Mouse (Mus musculus): Measurements from ENCODE around the gene Pdzk1ip1. TPM values are rescaled to one million over a fixed set of nuclear protein-coding genes. Genes with fewer than 3 reads are reported as not detected.

Pdzk1ip1 gene
- polyA plus RNA-seq (2012; rRNA removed) = 126 and 171 TPM in 2 replicates

GRCm38 (mm10) chr4:115088611-115089338, at the start of gene Pdzk1ip1:
Gene Pdzk1ip1 (plus strand): TSS chr4:115088708.
- DNase-seq = peak; percentile 64
- Histone ChIP-seq H3K4me1 (ENCODE audit: control insufficient read depth, insufficient read depth, low read length) (0 out of 2 replicates have a peak, but pooled peaks cover 2% of the 10 kb centered on the region), H3K4me3 (replicated peaks; ENCODE audit: extremely low read depth, low read depth, low read length) (peak within 1 kb of the TSS; percentile 55)
- TF ChIP-seq CTCF (IDR thresholded peaks at IDR 0.05; ENCODE audit: insufficient read depth, low read length) (no peak), POLR2A (IDR thresholded peaks at IDR 0.05; ENCODE audit: borderline replicate concordance, extremely low read depth, low read depth, low read length) (peak; percentile 61; the same call in 1 of the 2 replicates)
- 26% methylated on average over 11 of the region's 11 CpGs for WGBS

GRCm38 (mm10) chr4:115045621-115046020, 42.9 kb upstream of the Pdzk1ip1 start:
- H3K4me1 ChIP-seq (ENCODE audit: control insufficient read depth, insufficient read depth, low read length) = no peaks in the 10 kb centered on the region
- 78% methylated on average over 3 of the region's 3 CpGs for WGBS
- no peak for DNase-seq
- no peak for TF ChIP-seq POLR2A (IDR thresholded peaks at IDR 0.05; ENCODE audit: borderline replicate concordance, extremely low read depth, low read depth, low read length)
- no peak overlapping the region for H3K4me3 ChIP-seq (replicated peaks; ENCODE audit: extremely low read depth, low read depth, low read length)

- no peak for TF ChIP-seq POLR2A (IDR thresholded peaks at IDR 0.05; ENCODE audit: borderline replicate concordance, extremely low read depth, low read depth, low read length)
- TF ChIP-seq CTCF (IDR thresholded peaks at IDR 0.05; ENCODE audit: insufficient read depth, low read length) = peak; percentile 78
- Histone ChIP-seq H3K4me3 (replicated peaks; ENCODE audit: extremely low read depth, low read depth, low read length) (no peak overlapping the region), H3K4me1 (ENCODE audit: control insufficient read depth, insufficient read depth, low read length) (no peaks in the 10 kb centered on the region; the same call in 1 of the 2 replicates)
- WGBS = 5% methylated on average over 5 of the region's 5 CpGs
- peak; percentile 66 for DNase-seq
These were observed 40.8 kb upstream of the Pdzk1ip1 start for GRCm38 (mm10) chr4:115047750-115048149.

DNA sequence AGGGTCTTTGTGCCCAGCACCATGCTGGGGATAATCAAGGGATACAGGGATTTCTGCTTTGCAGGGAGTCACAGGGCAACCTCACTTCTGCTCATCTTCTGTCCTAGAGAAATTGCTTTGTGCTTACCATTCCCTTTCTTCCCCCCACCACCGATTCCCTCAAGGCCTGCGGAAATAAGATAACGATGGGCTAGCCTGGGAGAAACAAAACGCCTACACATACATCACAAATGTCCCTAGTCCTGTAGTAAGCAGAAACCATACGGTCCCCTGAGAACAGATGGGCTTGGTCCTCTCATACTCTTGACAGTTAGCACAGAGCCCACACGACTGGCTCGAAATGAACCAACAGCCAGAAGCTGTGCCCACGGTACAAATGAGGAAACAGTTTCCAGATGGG, 40.3 kb upstream of the Pdzk1ip1 start:
- Histone ChIP-seq H3K4me1 (ENCODE audit: control insufficient read depth, insufficient read depth, low read length) (no peaks in the 10 kb centered on the region; the same call in 1 of the 2 replicates), H3K4me3 (replicated peaks; ENCODE audit: extremely low read depth, low read depth, low read length) (no peak overlapping the region)
- TF ChIP-seq CTCF (IDR thresholded peaks at IDR 0.05; ENCODE audit: insufficient read depth, low read length) (no peak), POLR2A (IDR thresholded peaks at IDR 0.05; ENCODE audit: borderline replicate concordance, extremely low read depth, low read depth, low read length) (no peak)
- no peak for DNase-seq
- 56% methylated on average over 8 of the region's 8 CpGs for WGBS

GRCm38 (mm10) chr4:115051245-115051644, 37.3 kb upstream of the Pdzk1ip1 start:
- no peak for DNase-seq
- TF ChIP-seq CTCF (IDR thresholded peaks at IDR 0.05; ENCODE audit: insufficient read depth, low read length) (no peak), POLR2A (IDR thresholded peaks at IDR 0.05; ENCODE audit: borderline replicate concordance, extremely low read depth, low read depth, low read length) (no peak)
- H3K4me3 ChIP-seq (replicated peaks; ENCODE audit: extremely low read depth, low read depth, low read length) = no peak overlapping the region
- no peaks in the 10 kb centered on the region; the same call in 1 of the 2 replicates for H3K4me1 ChIP-seq (ENCODE audit: control insufficient read depth, insufficient read depth, low read length)
- whole genome bisulfite sequencing = 86% methylated on average over 5 of the region's 5 CpGs

GRCm38 (mm10) chr4:115052343-115053005, 36.0 kb upstream of the Pdzk1ip1 start:
- peak overlapping the region; percentile 35 for H3K4me3 ChIP-seq (replicated peaks; ENCODE audit: extremely low read depth, low read depth, low read length)
- peak; percentile 64 for DNase-seq
- peaks cover 3% of the 10 kb centered on the region for H3K4me1 ChIP-seq (ENCODE audit: control insufficient read depth, insufficient read depth, low read length)
- peak; percentile 74; the same call in 1 of the 2 replicates for TF ChIP-seq POLR2A (IDR thresholded peaks at IDR 0.05; ENCODE audit: borderline replicate concordance, extremely low read depth, low read depth, low read length)
- no peak for TF ChIP-seq CTCF (IDR thresholded peaks at IDR 0.05; ENCODE audit: insufficient read depth, low read length)
- 2% methylated on average over 36 of the region's 36 CpGs for WGBS

DNA sequence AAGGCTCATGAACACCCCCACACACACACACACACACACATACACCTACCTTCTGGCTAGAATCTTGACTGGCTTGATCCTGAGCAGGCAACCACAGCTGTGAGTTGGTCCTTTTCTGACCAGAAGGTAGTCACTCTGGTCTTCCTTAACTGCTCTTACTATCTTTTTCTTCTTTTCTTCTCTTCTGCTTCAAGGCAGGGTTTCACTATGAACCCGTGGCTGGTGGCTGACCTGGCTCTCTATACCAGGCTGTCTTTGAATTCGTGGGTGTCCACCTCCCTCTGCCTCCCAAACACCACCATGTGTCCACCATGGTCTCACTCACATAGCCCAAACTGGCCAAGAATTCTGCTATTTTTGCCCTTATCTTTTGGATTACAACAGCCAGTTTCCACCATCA, 33.5 kb upstream of the Pdzk1ip1 start:
- peaks cover 3% of the 10 kb centered on the region for H3K4me1 ChIP-seq (ENCODE audit: control insufficient read depth, insufficient read depth, low read length)
- WGBS = 36% methylated on average over 2 of the region's 2 CpGs
- no peak for TF ChIP-seq CTCF (IDR thresholded peaks at IDR 0.05; ENCODE audit: insufficient read depth, low read length)
- no peak for TF ChIP-seq POLR2A (IDR thresholded peaks at IDR 0.05; ENCODE audit: borderline replicate concordance, extremely low read depth, low read depth, low read length)
- H3K4me3 ChIP-seq (replicated peaks; ENCODE audit: extremely low read depth, low read depth, low read length) = no peak overlapping the region
- no peak for DNase-seq

DNA sequence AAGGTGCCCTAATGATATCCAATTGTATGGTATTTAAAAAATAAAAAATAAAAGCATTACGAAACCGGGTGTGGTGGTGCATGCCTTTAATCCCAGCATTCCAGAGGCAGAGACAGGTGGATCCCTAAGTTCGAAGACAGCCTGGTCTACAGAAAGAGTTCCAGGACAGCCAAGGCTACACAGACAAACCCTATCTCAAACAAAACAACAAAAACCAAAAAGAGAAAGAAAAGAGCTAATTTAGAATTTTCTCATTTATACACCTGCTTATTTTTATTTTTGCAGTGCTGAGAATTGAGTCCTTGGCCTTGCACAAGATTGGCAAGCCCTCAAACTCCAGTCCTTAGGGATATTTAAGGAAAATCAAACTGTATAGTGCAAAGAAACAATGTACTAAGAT, 32.8 kb upstream of the Pdzk1ip1 start:
- Histone ChIP-seq H3K4me3 (replicated peaks; ENCODE audit: extremely low read depth, low read depth, low read length) (no peak overlapping the region), H3K4me1 (ENCODE audit: control insufficient read depth, insufficient read depth, low read length) (peaks cover 3% of the 10 kb centered on the region)
- DNase-seq = no peak
- TF ChIP-seq CTCF (IDR thresholded peaks at IDR 0.05; ENCODE audit: insufficient read depth, low read length) (no peak), POLR2A (IDR thresholded peaks at IDR 0.05; ENCODE audit: borderline replicate concordance, extremely low read depth, low read depth, low read length) (no peak)
- WGBS = 48% methylated on average over 3 of the region's 3 CpGs

DNA sequence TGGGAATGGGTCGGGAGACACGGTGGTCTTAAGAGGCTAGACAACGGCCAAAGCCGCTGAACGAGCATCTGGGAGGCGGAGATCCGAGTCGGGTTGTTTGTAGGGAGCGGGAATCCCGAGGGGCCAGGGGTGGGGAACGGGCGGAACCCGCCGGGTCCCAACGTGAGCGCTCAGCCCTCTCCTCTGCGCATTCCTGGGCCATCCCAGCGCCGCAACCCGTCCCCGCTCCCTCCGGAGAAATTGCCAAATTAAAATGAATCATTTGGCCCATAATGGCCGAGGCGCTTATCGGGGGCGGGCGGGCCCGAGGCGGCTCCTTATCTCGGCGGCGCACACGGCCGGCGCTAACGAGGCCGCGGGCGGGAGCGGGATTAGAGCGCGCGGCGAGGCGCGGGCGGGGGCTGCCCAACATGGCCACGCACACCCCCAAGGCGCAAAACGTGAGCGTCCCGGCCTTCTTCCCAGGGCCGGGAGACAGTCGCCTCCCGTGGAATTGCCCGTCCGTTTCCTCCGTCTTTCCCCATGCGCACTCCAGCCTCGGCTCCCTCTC, 32.1 kb upstream of the Pdzk1ip1 start, which contains the start of gene Tal1:
Tal1 (plus strand) TSS at position 56 of the 550 bp plus-strand sequence.
- WGBS = 1% methylated on average over 60 of the region's 60 CpGs
- DNase-seq = peak; percentile 69
- H3K4me3 ChIP-seq (replicated peaks; ENCODE audit: extremely low read depth, low read depth, low read length) = peak within 1 kb of the TSS; percentile 75
- H3K4me1 ChIP-seq (ENCODE audit: control insufficient read depth, insufficient read depth, low read length) = peaks cover 3% of the 10 kb centered on the region
- TF ChIP-seq POLR2A (IDR thresholded peaks at IDR 0.05; ENCODE audit: borderline replicate concordance, extremely low read depth, low read depth, low read length) (no peak), CTCF (IDR thresholded peaks at IDR 0.05; ENCODE audit: insufficient read depth, low read length) (no peak)

Data from lung, adult 2 months (tissue).